Mouse (Mus musculus): ENCODE measurements around the gene Vipr1. TPM values are rescaled to one million over a fixed set of nuclear protein-coding genes. Genes with fewer than 3 reads are reported as not detected.

The Vipr1 gene
- polyA plus RNA-seq, 1 experiment from 2014 or later: 0.26 TPM

GRCm38 (mm10) chr9:121602381-121602780 lies 40.1 kb upstream of the Vipr1 start:
- ATAC-seq (ENCODE audit: low read depth) (no peak), DNase-seq (ENCODE audit: low spot score) (no peak)
- H3K27ac ChIP-seq (replicated peaks; ENCODE audit: low read depth, low read length): no peak overlapping the region
- no peak overlapping the region for H3K9ac ChIP-seq (ENCODE audit: low read depth, low read length)
- no peak overlapping the region for H3K4me3 ChIP-seq (ENCODE audit: low read depth, low read length)
- peaks cover 21% of the 10 kb centered on the region for H3K4me1 ChIP-seq (ENCODE audit: control insufficient read depth, insufficient read depth, low read length)
- no peak overlapping the region for H3K4me2 ChIP-seq (ENCODE audit: low read depth, low read length)
- H3K27me3 ChIP-seq (replicated peaks; ENCODE audit: control insufficient read depth, insufficient read depth, low read length): no peaks in the 10 kb centered on the region
- no peaks in the 10 kb centered on the region for H3K36me3 ChIP-seq (ENCODE audit: control insufficient read depth, insufficient read depth, low read length)
- 64% methylated on average over 2 of the region's 2 CpGs for WGBS
- no peaks in the 10 kb centered on the region for H3K9me3 ChIP-seq (ENCODE audit: control insufficient read depth, low read length)

DNA sequence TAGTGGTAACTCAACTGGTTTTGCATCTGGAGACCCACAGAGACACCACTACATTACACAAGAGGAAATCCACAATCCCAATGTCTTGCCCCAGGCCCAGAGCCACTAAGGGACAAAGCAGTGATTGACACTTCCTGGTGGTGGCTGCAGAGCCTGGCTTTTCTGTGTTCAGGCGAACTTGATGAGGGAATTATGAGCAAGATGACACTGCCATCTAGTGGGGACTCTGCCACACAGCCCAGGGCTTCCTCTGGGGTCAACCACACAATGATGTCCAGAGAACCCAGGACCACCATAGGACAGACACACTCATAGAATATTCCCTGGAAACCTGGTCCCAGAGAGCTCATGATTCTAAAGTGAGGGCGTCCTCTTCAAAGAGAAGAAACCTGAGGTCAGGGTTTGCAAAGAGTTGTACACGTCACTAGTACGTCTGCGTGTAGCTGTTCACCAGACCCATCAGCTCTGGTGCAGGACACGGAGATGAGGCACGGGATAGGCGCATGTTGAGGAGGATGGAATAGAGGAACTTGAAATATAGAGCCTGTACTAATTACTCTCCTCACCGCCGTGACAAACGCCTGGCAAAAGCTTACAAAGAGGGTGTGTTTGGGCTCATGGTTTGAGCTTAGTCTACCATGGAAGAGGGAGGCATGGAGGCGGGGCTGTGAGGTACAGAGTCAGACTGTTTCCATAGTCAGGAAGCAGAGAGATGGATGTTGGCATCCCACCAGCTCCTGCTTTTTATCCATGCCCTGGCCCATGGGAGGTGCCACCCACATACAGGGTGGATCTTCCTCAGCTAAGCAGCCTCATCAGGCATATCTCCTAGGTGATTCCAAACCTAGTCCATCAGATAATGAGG lies 36.9 kb upstream of the Vipr1 start:
- Histone ChIP-seq H3K27me3 (replicated peaks; ENCODE audit: control insufficient read depth, insufficient read depth, low read length) (no peaks in the 10 kb centered on the region), H3K27ac (replicated peaks; ENCODE audit: low read depth, low read length) (no peak overlapping the region), H3K4me2 (ENCODE audit: low read depth, low read length) (no peak overlapping the region), H3K9ac (ENCODE audit: low read depth, low read length) (no peak overlapping the region), H3K9me3 (ENCODE audit: control insufficient read depth, low read length) (no peaks in the 10 kb centered on the region), H3K4me1 (ENCODE audit: control insufficient read depth, insufficient read depth, low read length) (peaks cover 11% of the 10 kb centered on the region), H3K36me3 (ENCODE audit: control insufficient read depth, insufficient read depth, low read length) (no peaks in the 10 kb centered on the region), H3K4me3 (ENCODE audit: low read depth, low read length) (no peak overlapping the region)
- DNase-seq (ENCODE audit: low spot score) (peak; percentile 89), ATAC-seq (ENCODE audit: low read depth) (peak; percentile 65)
- WGBS: 59% methylated on average over 12 of the region's 12 CpGs

DNA sequence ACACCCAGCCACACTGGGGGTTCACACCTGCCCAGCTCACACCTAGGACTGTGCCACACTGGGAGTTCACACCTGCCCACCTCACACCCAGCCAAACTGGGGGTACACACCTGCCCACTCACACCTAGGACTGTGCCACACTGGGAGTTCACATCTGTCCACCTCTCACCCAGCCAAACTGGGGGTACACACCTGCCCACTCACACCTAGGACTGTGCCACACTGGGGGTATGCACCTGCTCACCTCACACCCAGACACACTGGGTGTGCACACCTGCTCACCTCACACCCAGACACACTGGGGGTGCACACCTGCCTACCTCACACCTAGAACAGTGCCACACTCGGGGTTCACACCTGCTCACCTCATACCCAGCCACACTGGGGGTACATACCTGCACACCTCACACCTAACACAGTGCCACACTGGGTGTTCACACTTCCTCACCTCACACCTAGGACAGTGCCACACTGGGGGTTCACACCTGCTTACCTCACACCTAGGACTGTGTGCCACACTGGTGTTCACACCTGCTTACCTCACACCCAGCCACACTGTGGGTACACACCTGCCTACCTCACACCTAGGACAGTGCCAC lies 35.9 kb upstream of the Vipr1 start:
- WGBS: 43% methylated on average over 1 of the region's 1 CpGs

DNA sequence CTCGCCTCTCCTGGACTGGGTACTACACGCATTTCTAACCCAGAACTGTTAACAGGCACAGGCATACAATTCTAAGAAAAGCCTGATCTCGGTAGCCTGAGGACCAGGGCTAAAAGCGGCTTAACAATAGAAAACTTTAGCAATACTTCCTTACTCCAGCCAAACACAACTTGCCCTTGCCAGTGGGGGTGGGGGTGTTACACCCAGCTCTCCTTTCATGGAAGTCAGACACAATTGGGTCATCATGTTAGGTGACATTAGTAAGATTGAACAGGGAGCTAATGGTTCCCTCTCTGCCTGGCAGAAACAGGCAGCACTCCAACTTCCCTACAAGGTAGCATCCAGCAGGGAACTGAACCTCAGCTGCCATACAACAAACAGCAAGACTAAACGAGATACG lies 33.1 kb upstream of the Vipr1 start:
- H3K4me3 ChIP-seq (ENCODE audit: low read depth, low read length): no peak overlapping the region
- H3K9me3 ChIP-seq (ENCODE audit: control insufficient read depth, low read length): no peaks in the 10 kb centered on the region
- no peaks in the 10 kb centered on the region for H3K4me1 ChIP-seq (ENCODE audit: control insufficient read depth, insufficient read depth, low read length)
- no peaks in the 10 kb centered on the region for H3K36me3 ChIP-seq (ENCODE audit: control insufficient read depth, insufficient read depth, low read length)
- H3K4me2 ChIP-seq (ENCODE audit: low read depth, low read length): no peak overlapping the region
- H3K27ac ChIP-seq (replicated peaks; ENCODE audit: low read depth, low read length): no peak overlapping the region
- 79% methylated on average over 6 of the region's 6 CpGs for WGBS
- ATAC-seq (ENCODE audit: low read depth) (no peak), DNase-seq (ENCODE audit: low spot score) (no peak)
- H3K9ac ChIP-seq (ENCODE audit: low read depth, low read length): no peak overlapping the region
- no peaks in the 10 kb centered on the region for H3K27me3 ChIP-seq (replicated peaks; ENCODE audit: control insufficient read depth, insufficient read depth, low read length)

More for the DNA sequence above, 35.9 kb upstream of the Vipr1 start:
- H3K4me1 ChIP-seq (ENCODE audit: control insufficient read depth, insufficient read depth, low read length): peaks cover 1% of the 10 kb centered on the region; the same call in 1 of the 2 replicates
- H3K9ac ChIP-seq (ENCODE audit: low read depth, low read length): no peak overlapping the region
- no peak overlapping the region for H3K4me2 ChIP-seq (ENCODE audit: low read depth, low read length)
- ATAC-seq (ENCODE audit: low read depth) (no peak), DNase-seq (ENCODE audit: low spot score) (no peak)
- no peaks in the 10 kb centered on the region for H3K27me3 ChIP-seq (replicated peaks; ENCODE audit: control insufficient read depth, insufficient read depth, low read length)
- H3K27ac ChIP-seq (replicated peaks; ENCODE audit: low read depth, low read length): no peak overlapping the region
- H3K9me3 ChIP-seq (ENCODE audit: control insufficient read depth, low read length): no peaks in the 10 kb centered on the region
- H3K4me3 ChIP-seq (ENCODE audit: low read depth, low read length): no peak overlapping the region
- no peaks in the 10 kb centered on the region for H3K36me3 ChIP-seq (ENCODE audit: control insufficient read depth, insufficient read depth, low read length)

DNA sequence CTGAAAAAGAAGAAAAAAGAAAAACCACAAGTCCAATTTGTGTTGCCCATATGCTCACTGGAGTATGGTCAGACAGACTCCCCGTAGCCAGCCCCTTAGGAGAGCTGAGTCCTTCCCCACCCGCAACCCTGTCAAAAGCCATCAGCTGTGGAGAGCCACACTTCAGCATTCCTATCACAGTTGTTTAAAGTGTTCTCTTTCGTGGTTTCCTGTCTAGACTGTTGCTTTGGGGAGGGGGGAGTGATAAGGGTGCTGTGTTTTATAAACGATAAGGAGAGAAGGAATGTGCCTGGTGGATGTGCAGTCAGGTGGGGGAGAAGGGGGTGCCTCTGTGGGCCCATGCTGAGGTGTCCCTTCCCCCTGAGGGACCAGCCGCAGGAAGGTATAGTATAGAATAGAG lies 29.3 kb upstream of the Vipr1 start:
- H3K27me3 ChIP-seq (replicated peaks; ENCODE audit: control insufficient read depth, insufficient read depth, low read length): no peaks in the 10 kb centered on the region
- ATAC-seq (ENCODE audit: low read depth): no peak

DNA sequence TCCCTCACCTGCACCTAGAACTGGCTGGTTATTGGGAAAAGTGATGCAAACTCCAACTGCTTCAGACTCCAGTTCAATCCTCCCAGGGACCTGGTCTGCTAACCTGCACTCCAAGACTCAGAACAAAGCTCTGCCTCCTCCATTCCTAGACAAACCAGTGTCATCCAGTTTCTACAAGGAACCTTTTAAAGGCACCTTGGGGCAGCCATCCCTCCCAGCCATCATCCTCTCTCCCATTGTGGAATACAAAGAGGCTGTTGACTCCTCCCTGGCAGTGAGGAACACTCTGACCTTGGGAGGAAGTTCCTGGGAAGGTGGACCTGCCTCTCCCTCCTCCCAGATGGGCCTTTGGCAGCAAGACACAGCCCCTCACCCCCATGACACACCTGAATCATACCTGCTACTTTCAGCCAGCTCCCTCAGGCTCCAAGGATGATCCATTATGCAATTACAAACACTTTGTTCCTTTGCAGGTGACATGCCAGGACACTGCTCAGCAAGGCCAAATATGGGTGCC lies 28.2 kb upstream of the Vipr1 start:
- no peak overlapping the region for H3K4me2 ChIP-seq (ENCODE audit: low read depth, low read length)

More for the DNA sequence above, 29.3 kb upstream of the Vipr1 start:
- Histone ChIP-seq H3K27ac (replicated peaks; ENCODE audit: low read depth, low read length) (no peak overlapping the region), H3K36me3 (ENCODE audit: control insufficient read depth, insufficient read depth, low read length) (no peaks in the 10 kb centered on the region), H3K4me1 (ENCODE audit: control insufficient read depth, insufficient read depth, low read length) (no peaks in the 10 kb centered on the region), H3K4me3 (ENCODE audit: low read depth, low read length) (no peak overlapping the region), H3K9ac (ENCODE audit: low read depth, low read length) (no peak overlapping the region), H3K4me2 (ENCODE audit: low read depth, low read length) (no peak overlapping the region), H3K9me3 (ENCODE audit: control insufficient read depth, low read length) (no peaks in the 10 kb centered on the region)
- WGBS: 35% methylated on average over 4 of the region's 5 CpGs
- no peak for DNase-seq (ENCODE audit: low spot score)

DNA sequence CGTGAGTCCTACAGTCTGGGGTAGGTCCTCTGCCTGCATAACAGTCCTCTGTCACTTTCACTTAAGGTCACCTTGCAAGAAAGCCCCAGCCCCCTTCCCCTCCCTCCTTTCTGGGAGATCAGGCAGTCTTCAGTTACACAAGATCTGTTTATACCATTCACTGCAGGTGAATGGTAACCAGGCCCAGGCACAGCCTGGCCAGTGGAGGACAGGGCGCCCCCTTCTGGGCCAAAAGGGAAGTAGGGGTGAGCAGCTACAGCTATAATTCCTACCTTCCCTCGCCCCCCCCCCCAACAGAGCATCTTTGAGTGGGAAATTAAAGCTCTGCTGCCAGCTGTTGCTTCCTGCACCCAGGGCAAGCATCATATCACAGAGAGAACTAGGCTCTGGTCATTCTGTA lies 26.0 kb upstream of the Vipr1 start:
- no peak overlapping the region for H3K27ac ChIP-seq (replicated peaks; ENCODE audit: low read depth, low read length)
- no peak overlapping the region for H3K9ac ChIP-seq (ENCODE audit: low read depth, low read length)
- DNase-seq (ENCODE audit: low spot score) (no peak), ATAC-seq (ENCODE audit: low read depth) (no peak)
- no peaks in the 10 kb centered on the region for H3K36me3 ChIP-seq (ENCODE audit: control insufficient read depth, insufficient read depth, low read length)
- WGBS: 51% methylated on average over 3 of the region's 3 CpGs
- no peaks in the 10 kb centered on the region for H3K4me1 ChIP-seq (ENCODE audit: control insufficient read depth, insufficient read depth, low read length)
- no peak overlapping the region for H3K4me2 ChIP-seq (ENCODE audit: low read depth, low read length)
- no peak overlapping the region for H3K4me3 ChIP-seq (ENCODE audit: low read depth, low read length)
- no peaks in the 10 kb centered on the region for H3K9me3 ChIP-seq (ENCODE audit: control insufficient read depth, low read length)
- no peaks in the 10 kb centered on the region for H3K27me3 ChIP-seq (replicated peaks; ENCODE audit: control insufficient read depth, insufficient read depth, low read length)

More for the DNA sequence above, 28.2 kb upstream of the Vipr1 start:
- Histone ChIP-seq H3K4me1 (ENCODE audit: control insufficient read depth, insufficient read depth, low read length) (no peaks in the 10 kb centered on the region), H3K27ac (replicated peaks; ENCODE audit: low read depth, low read length) (no peak overlapping the region), H3K9me3 (ENCODE audit: control insufficient read depth, low read length) (no peaks in the 10 kb centered on the region), H3K27me3 (replicated peaks; ENCODE audit: control insufficient read depth, insufficient read depth, low read length) (no peaks in the 10 kb centered on the region), H3K4me3 (ENCODE audit: low read depth, low read length) (no peak overlapping the region), H3K36me3 (ENCODE audit: control insufficient read depth, insufficient read depth, low read length) (no peaks in the 10 kb centered on the region), H3K9ac (ENCODE audit: low read depth, low read length) (no peak overlapping the region)
- no peak for DNase-seq (ENCODE audit: low spot score)
- no peak for ATAC-seq (ENCODE audit: low read depth)

DNA sequence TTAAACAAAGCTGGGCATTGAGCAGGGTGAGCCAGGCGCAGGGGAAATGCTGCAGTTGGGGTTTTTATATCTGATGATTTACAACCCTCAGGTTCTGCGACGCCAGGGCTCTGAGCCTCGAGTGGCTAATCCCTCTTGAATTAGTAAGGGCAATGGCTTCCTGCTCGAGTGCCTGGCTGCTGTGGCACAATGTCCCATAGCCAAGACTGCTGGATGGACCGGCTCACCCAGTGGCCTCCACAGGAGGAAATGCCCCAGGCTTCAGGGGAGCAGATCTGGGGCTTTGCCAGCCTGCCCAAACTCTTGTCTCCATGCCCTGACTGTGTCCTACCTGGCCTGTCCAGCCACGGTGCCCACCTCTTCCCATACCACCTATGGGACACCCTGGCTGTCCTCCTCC lies 23.1 kb upstream of the Vipr1 start:
- H3K4me1 ChIP-seq (ENCODE audit: control insufficient read depth, insufficient read depth, low read length): no peaks in the 10 kb centered on the region
- no peak for ATAC-seq (ENCODE audit: low read depth)
- H3K27me3 ChIP-seq (replicated peaks; ENCODE audit: control insufficient read depth, insufficient read depth, low read length): no peaks in the 10 kb centered on the region
- WGBS: 43% methylated on average over 7 of the region's 7 CpGs
- no peak overlapping the region for H3K9ac ChIP-seq (ENCODE audit: low read depth, low read length)
- no peak overlapping the region for H3K27ac ChIP-seq (replicated peaks; ENCODE audit: low read depth, low read length)
- no peaks in the 10 kb centered on the region for H3K36me3 ChIP-seq (ENCODE audit: control insufficient read depth, insufficient read depth, low read length)
- H3K9me3 ChIP-seq (ENCODE audit: control insufficient read depth, low read length): no peaks in the 10 kb centered on the region
- DNase-seq (ENCODE audit: low spot score): no peak
- no peak overlapping the region for H3K4me3 ChIP-seq (ENCODE audit: low read depth, low read length)
- H3K4me2 ChIP-seq (ENCODE audit: low read depth, low read length): no peak overlapping the region

Measured in embryonic facial prominence, embryonic 14.5 days (tissue).